Mouse (Mus musculus): ENCODE results near the gene Jund. TPM values are rescaled to one million over a fixed set of nuclear protein-coding genes. Genes with fewer than 3 reads are reported as not detected.

Jund gene
- total and polyA plus RNA-seq, 3 experiments: 109 to 127 (median 123) TPM

GRCm38 (mm10) chr8:70718297-70718696, 19.5 kb downstream of the Jund start, which contains the start of gene Gm3336:
Gene Gm3336, plus strand, starts transcription at chr8:70718543.
- peak; percentile 72 to 75 for DNase-seq
- H3K4me1 ChIP-seq (ENCODE audit: control insufficient read depth, insufficient read depth, low read length): peaks cover 1% of the 10 kb centered on the region; the same call in 1 of the 2 replicates
- 4% methylated on average over 19 of the region's 19 CpGs for WGBS
- H3K36me3 ChIP-seq (ENCODE audit: control insufficient read depth, insufficient read depth, low read length): no peaks in the 10 kb centered on the region
- H3K27ac ChIP-seq: no peak within 1 kb of the TSS
- no peaks in the 10 kb centered on the region for H3K27me3 ChIP-seq (ENCODE audit: control insufficient read depth, insufficient read depth, low read length)
- no peak within 1 kb of the TSS for H3K4me3 ChIP-seq
- intact Hi-C loops (cut with DNase I): no loop called here
- no peak within 1 kb of the TSS for H3K9ac ChIP-seq (ENCODE audit: low read depth, low read length)
- no peak; the same call in 1 of the 2 replicates for TF ChIP-seq CTCF (IDR thresholded peaks at IDR 0.05)
- TF ChIP-seq EP300 (IDR thresholded peaks at IDR 0.05; ENCODE audit: insufficient read depth, low read depth, low read length): peak; percentile 42; the same call in 1 of the 2 replicates
- H3K79me2 ChIP-seq (replicated peaks; ENCODE audit: control insufficient read depth, insufficient read depth, low read length): no peaks in the 10 kb centered on the region

GRCm38 (mm10) chr8:70719796-70720270, 21.1 kb downstream of the Jund start:
- no peaks in the 10 kb centered on the region for H3K27me3 ChIP-seq (ENCODE audit: control insufficient read depth, insufficient read depth, low read length)
- no peak overlapping the region for H3K27ac ChIP-seq
- no peak overlapping the region for H3K4me3 ChIP-seq
- no peaks in the 10 kb centered on the region for H3K79me2 ChIP-seq (replicated peaks; ENCODE audit: control insufficient read depth, insufficient read depth, low read length)
- H3K9ac ChIP-seq (ENCODE audit: low read depth, low read length): no peak overlapping the region
- DNase-seq: peak in 1 of 2 experiments; percentile 37
- H3K4me1 ChIP-seq (ENCODE audit: control insufficient read depth, insufficient read depth, low read length): peaks cover 1% of the 10 kb centered on the region; the same call in 1 of the 2 replicates
- H3K36me3 ChIP-seq (ENCODE audit: control insufficient read depth, insufficient read depth, low read length): no peaks in the 10 kb centered on the region
- WGBS: 34% methylated on average over 9 of the region's 9 CpGs
- intact Hi-C loops (cut with DNase I): loop anchor here (1.0 to 2.0 kb wide), 5 partner anchors 32 to 149 kb away; no protein-coding TSS in a partner anchor
- TF ChIP-seq CTCF (IDR thresholded peaks at IDR 0.05) (no peak), EP300 (IDR thresholded peaks at IDR 0.05; ENCODE audit: insufficient read depth, low read depth, low read length) (no peak), POLR2A (IDR thresholded peaks at IDR 0.05; ENCODE audit: insufficient read depth, low read depth, low read length) (no peak)

- Histone ChIP-seq H3K36me3 (ENCODE audit: control insufficient read depth, insufficient read depth, low read length) (no peaks in the 10 kb centered on the region), H3K4me1 (ENCODE audit: control insufficient read depth, insufficient read depth, low read length) (peaks cover 1% of the 10 kb centered on the region; the same call in 1 of the 2 replicates), H3K27me3 (ENCODE audit: control insufficient read depth, insufficient read depth, low read length) (no peaks in the 10 kb centered on the region), H3K9ac (ENCODE audit: low read depth, low read length) (no peak overlapping the region), H3K79me2 (replicated peaks; ENCODE audit: control insufficient read depth, insufficient read depth, low read length) (no peaks in the 10 kb centered on the region), H3K4me3 (no peak overlapping the region), H3K27ac (no peak overlapping the region)
- 2% methylated on average over 3 of the region's 3 CpGs for WGBS
- TF ChIP-seq POLR2A (IDR thresholded peaks at IDR 0.05; ENCODE audit: insufficient read depth, low read depth, low read length) (no peak), CTCF (IDR thresholded peaks at IDR 0.05) (peak; percentile 99), EP300 (IDR thresholded peaks at IDR 0.05; ENCODE audit: insufficient read depth, low read depth, low read length) (peak; percentile 97)
- intact Hi-C loops (cut with DNase I): loop anchor here (1.0 to 2.0 kb wide), 5 partner anchors 32 to 148 kb away; no protein-coding TSS in a partner anchor
- peak; percentile 73 to 90 for DNase-seq
Observed at GRCm38 (mm10) chr8:70720739-70721138, 22.0 kb downstream of the Jund start.

GRCm38 (mm10) chr8:70721601-70722000, 22.9 kb downstream of the Jund start:
- no peak overlapping the region for H3K27ac ChIP-seq
- intact Hi-C loops (cut with DNase I): loop anchor here (2.0 kb wide), 1 partner anchor 147 kb away; no protein-coding TSS in a partner anchor
- WGBS: 89% methylated on average over 8 of the region's 8 CpGs

GRCm38 (mm10) chr8:70723486-70724210, 24.9 kb downstream of the Jund start, which contains the start of gene Pde4c:
Gene Pde4c, plus strand, starts transcription at chr8:70723720.
- H3K9ac ChIP-seq (ENCODE audit: low read depth, low read length): no peak within 1 kb of the TSS
- no peak within 1 kb of the TSS for H3K27ac ChIP-seq
- no peak within 1 kb of the TSS for H3K4me3 ChIP-seq
- TF ChIP-seq EP300 (IDR thresholded peaks at IDR 0.05; ENCODE audit: insufficient read depth, low read depth, low read length): no peak
- no peak for TF ChIP-seq CTCF (IDR thresholded peaks at IDR 0.05)
- no peak for TF ChIP-seq POLR2A (IDR thresholded peaks at IDR 0.05; ENCODE audit: insufficient read depth, low read depth, low read length)
- no peaks in the 10 kb centered on the region for H3K27me3 ChIP-seq (ENCODE audit: control insufficient read depth, insufficient read depth, low read length)
- H3K79me2 ChIP-seq (replicated peaks; ENCODE audit: control insufficient read depth, insufficient read depth, low read length): no peaks in the 10 kb centered on the region
- intact Hi-C loops (cut with DNase I): no loop called here
- no peak for DNase-seq
- peaks cover 1% of the 10 kb centered on the region; the same call in 1 of the 2 replicates for H3K4me1 ChIP-seq (ENCODE audit: control insufficient read depth, insufficient read depth, low read length)
- WGBS: 66% methylated on average over 7 of the region's 7 CpGs
- H3K36me3 ChIP-seq (ENCODE audit: control insufficient read depth, insufficient read depth, low read length): no peaks in the 10 kb centered on the region

More at GRCm38 (mm10) chr8:70721601-70722000, 22.9 kb downstream of the Jund start:
- no peak overlapping the region for H3K9ac ChIP-seq (ENCODE audit: low read depth, low read length)
- H3K4me1 ChIP-seq (ENCODE audit: control insufficient read depth, insufficient read depth, low read length): peaks cover 1% of the 10 kb centered on the region; the same call in 1 of the 2 replicates
- no peak overlapping the region for H3K4me3 ChIP-seq
- H3K79me2 ChIP-seq (replicated peaks; ENCODE audit: control insufficient read depth, insufficient read depth, low read length): no peaks in the 10 kb centered on the region
- no peaks in the 10 kb centered on the region for H3K27me3 ChIP-seq (ENCODE audit: control insufficient read depth, insufficient read depth, low read length)
- no peak for DNase-seq
- H3K36me3 ChIP-seq (ENCODE audit: control insufficient read depth, insufficient read depth, low read length): no peaks in the 10 kb centered on the region
- TF ChIP-seq CTCF (IDR thresholded peaks at IDR 0.05) (no peak), EP300 (IDR thresholded peaks at IDR 0.05; ENCODE audit: insufficient read depth, low read depth, low read length) (no peak), POLR2A (IDR thresholded peaks at IDR 0.05; ENCODE audit: insufficient read depth, low read depth, low read length) (no peak)

- no peak overlapping the region for H3K9ac ChIP-seq (ENCODE audit: low read depth, low read length)
- no peak for DNase-seq
- peaks cover 1% of the 10 kb centered on the region; the same call in 1 of the 2 replicates for H3K4me1 ChIP-seq (ENCODE audit: control insufficient read depth, insufficient read depth, low read length)
- no peak overlapping the region for H3K4me3 ChIP-seq
- WGBS: 83% methylated on average over 12 of the region's 12 CpGs
- no peak for TF ChIP-seq CTCF (IDR thresholded peaks at IDR 0.05)
- TF ChIP-seq EP300 (IDR thresholded peaks at IDR 0.05; ENCODE audit: insufficient read depth, low read depth, low read length): no peak
- TF ChIP-seq POLR2A (IDR thresholded peaks at IDR 0.05; ENCODE audit: insufficient read depth, low read depth, low read length): no peak
- intact Hi-C loops (cut with DNase I): no loop called here
- no peak overlapping the region for H3K27ac ChIP-seq
- no peaks in the 10 kb centered on the region for H3K79me2 ChIP-seq (replicated peaks; ENCODE audit: control insufficient read depth, insufficient read depth, low read length)
- no peaks in the 10 kb centered on the region for H3K27me3 ChIP-seq (ENCODE audit: control insufficient read depth, insufficient read depth, low read length)
- H3K36me3 ChIP-seq (ENCODE audit: control insufficient read depth, insufficient read depth, low read length): no peaks in the 10 kb centered on the region
Observed at GRCm38 (mm10) chr8:70724216-70724615, 25.5 kb downstream of the Jund start.

Data from heart, adult 2 months (tissue).